Mouse (Mus musculus) WW6 (cell line): Measurements from ENCODE around the gene Echs1.
"Not testable (repeated sequence)": the region's sequence is repeated elsewhere in the genome, so short reads cannot be mapped to it uniquely, and the experiment has no call there.

Experiments used
- DNase-seq: peaks from one replicate; pipeline ENCODE4 v3.0.0-alpha.2; 2013; ENCODE audit warnings: low read depth, low spot score

The Echs1 gene

DNA sequence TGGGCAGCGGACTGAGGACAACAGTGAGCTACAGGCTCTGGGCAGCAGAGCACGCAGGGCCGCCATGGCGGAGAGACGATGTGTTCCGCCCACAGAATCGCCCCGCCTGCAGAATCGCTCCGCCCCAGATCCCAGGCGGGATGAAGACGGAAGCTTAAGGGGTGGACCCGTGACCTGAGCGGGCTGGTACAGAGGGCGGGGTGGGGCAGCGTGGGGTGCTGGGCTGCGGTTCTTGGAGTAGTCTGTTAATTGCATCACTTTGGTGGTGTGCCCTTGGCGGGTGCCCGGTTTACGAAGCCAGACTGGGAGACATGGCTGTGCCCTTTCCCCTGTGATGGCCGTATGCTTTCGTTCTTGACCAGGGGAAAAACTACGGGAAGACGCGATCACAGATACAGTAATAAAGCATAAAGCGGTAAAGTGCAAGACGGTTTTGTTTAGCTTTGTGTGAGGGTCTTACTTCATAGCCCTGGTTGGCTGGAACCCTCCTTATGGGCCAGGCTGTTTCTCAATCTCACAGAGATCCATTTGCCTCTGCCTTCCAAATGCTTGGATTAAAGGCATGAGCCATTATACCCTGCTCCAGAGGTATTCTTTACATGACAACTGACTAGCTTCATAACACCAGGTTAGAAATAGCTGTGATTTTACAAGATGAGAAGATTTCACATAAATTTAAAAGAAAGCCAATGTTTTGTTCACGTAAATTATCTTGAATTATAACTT, at the start of gene Echs1:
Gene Echs1, minus strand, starts transcription at position 148 of the 726 bp plus-strand sequence.
- DNase-seq, result no peak

GRCm38 (mm10) chr7:140164664-140165063, 48.4 kb upstream of the Echs1 start, which contains the start of gene Olfr522:
Gene Olfr522 (minus strand): TSS chr7:140164764.
- DNase-seq, result no peak

DNA sequence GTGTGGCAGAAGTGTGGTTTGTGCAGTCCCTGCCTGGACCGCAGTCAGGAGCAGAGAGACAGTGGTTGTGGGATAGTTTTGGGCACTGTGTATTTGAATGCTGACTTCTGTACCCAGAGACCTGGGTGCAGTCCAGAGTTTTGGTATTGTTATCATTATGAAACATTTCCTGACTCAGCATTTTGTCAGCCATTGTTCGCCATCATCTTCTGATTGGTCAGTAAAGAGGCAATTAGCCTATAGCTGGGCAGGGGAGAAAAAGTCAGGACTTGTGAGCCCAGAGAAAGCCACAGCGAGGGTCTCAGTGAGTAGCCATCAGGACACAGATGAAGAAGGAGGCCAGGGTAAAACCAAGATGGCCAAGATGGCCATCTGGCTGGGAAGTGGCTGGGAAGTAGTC, 44.1 kb upstream of the Echs1 start:
- DNase-seq, result no peak

DNA sequence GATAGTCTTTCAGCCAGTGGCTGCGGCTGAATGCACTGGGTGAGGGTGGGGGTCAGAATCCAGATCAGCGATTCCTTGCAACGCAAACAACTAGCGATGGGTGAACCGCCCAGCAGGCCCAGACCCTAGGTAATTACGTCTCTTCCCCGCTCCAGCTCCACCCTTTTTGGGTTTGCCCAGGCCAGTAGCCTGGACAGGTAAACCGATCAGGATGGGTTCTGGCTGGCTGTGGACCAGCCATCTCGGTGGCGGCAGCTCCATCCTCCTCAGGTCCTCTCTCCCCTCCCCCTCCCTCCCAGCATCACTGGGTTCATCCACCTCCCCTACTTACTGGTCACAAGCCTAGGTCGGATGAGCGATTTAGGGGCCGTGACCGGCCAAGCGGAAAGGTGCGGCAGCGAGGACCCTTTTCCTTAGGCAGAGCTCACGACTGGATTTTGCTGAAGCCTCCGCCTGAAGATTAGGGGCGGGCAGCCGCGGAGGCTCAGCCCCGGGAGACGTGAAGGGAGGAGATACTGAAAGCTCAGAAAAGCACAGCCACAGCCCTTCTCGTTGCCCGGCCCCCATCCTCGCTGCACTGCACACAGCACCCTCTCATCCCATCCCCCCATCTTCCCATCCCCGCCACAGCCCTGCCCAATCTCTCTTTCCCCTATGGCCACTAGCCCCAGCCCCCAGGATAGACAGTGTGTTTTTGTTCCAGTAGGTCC, 38.1 kb upstream of the Echs1 start, which contains the start of gene Sprn:
Gene Sprn, minus strand, starts transcription at position 660 of the 710 bp plus-strand sequence.
- DNase-seq, result no peak

DNA sequence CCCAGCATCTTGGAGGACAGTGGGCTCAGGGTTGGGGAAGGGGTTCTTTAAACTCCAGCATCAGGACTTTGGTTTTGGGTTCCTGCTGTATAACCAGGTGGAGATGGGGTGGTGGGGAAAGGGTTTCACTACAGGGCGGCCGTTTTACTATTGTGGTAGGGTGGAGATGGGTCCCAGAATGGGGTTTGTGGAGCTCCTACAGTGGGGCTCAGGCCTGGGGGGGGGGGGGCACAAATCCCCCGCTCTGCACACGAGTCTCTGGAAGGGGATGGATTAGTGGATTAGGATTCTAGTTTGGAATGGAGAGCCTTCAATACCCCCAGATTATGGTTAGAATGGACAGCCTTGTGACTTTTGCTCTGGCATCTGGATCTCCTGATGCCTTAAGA, 37.5 kb upstream of the Echs1 start:
- no peak for DNase-seq

DNA sequence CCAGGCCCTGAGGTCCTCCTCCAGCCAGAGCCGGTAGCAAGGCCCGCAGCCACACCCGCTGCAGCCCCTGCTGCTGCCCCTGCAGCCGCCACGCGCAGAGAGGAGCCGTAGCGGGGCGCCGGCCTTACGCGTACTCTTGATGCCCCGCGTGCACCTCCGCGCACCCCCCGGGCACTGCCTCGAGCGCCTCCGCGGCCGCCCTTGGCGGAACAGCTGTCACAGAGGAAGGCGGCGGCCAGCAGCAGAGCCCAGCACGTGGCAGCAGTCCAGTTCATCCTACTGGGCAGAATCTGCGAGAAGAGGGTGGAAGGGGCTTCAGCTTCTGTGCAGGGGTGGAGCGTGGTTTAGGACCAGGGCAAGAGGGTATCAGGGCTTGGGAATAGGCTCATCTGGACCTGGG, 37.1 kb upstream of the Echs1 start:
- no peak for DNase-seq

- no peak for DNase-seq
These were observed 28.3 kb upstream of the Echs1 start for GRCm38 (mm10) chr7:140144550-140144949.

GRCm38 (mm10) chr7:140141350-140141749, 25.1 kb upstream of the Echs1 start:
- no peak for DNase-seq

GRCm38 (mm10) chr7:140138021-140138310, 21.7 kb upstream of the Echs1 start:
- no peak for DNase-seq

- peak; percentile 90 for DNase-seq
These were observed 21.1 kb upstream of the Echs1 start, which contains the start of gene Mtg1 for GRCm38 (mm10) chr7:140137135-140138020. Gene Mtg1 (plus strand): TSS chr7:140137564.

DNA sequence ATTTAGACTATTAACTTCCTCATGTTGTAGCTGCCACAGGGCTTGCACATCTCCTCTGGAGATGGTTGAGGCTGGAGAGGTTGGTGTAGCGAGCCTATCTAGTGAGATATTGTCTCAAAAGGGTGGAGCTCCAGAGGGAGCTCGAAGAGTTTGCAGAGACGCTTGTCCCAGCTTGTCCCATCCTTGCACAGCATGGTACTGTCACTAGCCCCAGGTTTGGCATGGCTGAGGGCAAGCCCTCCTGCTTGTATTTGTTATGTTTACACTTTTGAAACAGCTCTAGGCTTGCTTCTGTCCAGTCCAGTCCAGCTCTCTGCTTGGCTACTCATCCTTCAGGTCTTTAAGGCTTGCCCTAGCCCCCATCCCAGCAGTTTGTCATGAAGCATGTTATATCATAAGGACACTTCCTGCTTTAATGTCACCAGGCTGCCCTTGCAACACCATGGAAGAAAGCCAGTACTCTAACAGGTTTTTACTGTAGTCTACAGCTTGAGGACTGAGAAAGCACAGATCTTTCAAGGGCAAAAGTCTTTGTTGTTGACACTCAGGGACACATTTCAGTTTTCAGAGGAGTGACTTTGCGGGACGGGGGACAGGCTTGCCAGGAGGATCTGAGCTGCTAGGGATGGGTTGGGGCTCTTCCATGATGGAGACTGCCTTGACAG, 19.0 kb upstream of the Echs1 start:
- no peak for DNase-seq

GRCm38 (mm10) chr7:140134033-140134432, 17.8 kb upstream of the Echs1 start:
- not testable (repeated sequence) for DNase-seq

- DNase-seq, result not testable (repeated sequence)
These were observed 15.9 kb upstream of the Echs1 start for GRCm38 (mm10) chr7:140132184-140132583.

- no peak for DNase-seq
These were observed 11.6 kb upstream of the Echs1 start for GRCm38 (mm10) chr7:140127911-140128310.

- DNase-seq, result no peak
These were observed 10.7 kb upstream of the Echs1 start for GRCm38 (mm10) chr7:140126934-140127333.

DNA sequence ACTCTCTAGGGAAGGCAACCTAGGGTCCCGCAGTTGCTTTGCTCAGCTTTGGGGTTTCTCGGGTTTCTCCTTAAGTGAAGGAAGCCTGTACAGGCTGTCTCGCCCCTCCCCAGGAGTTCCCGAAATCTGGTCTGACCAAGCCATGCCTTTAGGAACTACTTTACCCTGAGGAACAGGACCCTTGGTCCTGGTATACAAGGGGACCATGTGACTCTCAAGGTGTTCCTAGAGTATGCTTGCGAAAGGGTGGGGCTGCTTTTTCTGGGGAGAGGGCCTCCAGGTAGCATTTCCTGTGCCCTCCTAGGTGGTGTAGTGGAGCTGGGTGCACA, 9.7 kb upstream of the Echs1 start:
- no peak for DNase-seq

DNA sequence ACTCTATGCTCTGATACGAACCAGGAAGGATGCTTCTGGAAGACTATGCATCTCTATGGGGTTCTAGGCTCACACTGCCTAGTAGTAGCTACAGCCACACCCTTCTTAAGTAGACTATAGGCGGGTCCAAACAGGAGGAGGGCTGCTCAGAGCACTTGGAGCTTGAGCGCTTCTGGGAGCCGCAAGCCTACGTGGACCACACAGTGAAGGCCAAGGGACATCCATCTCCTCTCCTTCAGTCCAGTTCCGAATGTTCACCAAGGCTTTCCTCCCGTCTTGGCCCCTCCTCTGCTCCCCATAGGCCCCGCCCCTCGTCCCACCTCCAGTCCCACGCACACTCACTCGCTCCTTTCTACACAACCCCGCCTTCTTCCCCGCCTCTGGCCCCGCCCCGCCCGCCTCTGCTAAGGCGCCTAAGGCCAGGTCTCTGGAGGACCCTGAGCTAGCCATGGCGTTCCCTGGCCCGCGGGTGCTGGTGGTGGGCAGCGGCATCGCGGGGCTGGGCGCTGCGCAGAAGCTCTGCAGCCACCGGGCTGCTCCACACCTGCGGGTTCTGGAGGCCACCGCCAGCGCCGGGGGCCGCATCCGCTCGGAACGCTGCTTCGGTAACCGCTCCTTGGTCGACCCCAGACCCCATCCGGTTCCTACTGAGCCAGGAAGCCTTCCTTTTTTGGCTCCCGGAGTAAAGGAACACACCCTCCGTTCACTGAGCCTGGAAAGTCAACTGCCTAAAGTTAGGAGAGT, 9.2 kb upstream of the Echs1 start:
- peak; percentile 81 for DNase-seq

DNA sequence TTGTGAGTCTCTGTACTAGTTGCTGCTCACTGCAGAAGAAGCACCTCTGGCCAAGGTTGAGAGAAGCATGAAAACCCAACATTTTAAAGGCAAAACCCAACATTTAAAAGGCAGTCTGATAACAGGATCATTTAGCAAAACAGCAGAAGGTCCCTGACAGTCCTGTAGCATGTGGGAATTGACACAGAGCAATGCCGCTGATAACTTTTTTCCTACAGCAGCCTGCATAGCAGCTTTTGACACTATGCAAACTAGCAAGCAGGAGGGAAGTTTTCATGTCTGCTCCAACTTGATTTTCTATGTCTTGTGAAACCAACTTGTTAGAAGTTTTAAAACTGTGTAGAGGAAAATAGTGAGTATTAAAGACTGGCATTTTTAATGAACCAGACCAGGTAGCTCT, 8.1 kb upstream of the Echs1 start:
- no peak for DNase-seq

- DNase-seq, result no peak
These were observed 6.5 kb upstream of the Echs1 start for GRCm38 (mm10) chr7:140122765-140123164.

GRCm38 (mm10) chr7:140121338-140121910, 5.1 kb upstream of the Echs1 start:
- no peak for DNase-seq

GRCm38 (mm10) chr7:140120484-140120883, 4.2 kb upstream of the Echs1 start:
- DNase-seq, result no peak
